Mouse (Mus musculus): ENCODE data around the gene Cnn3.

The Cnn3 gene

GRCm38 (mm10) chr3:121500225-121500624 is 73.9 kb downstream of the Cnn3 start:
- peak; percentile 56 for DNase-seq

- DNase-seq: no peak
These were observed 74.4 kb downstream of the Cnn3 start for GRCm38 (mm10) chr3:121500734-121501133.

GRCm38 (mm10) chr3:121504927-121505487 is 78.7 kb downstream of the Cnn3 start:
- no peak for DNase-seq

GRCm38 (mm10) chr3:121506175-121506574 is 79.9 kb downstream of the Cnn3 start:
- DNase-seq: no peak

GRCm38 (mm10) chr3:121506756-121507155 is 80.5 kb downstream of the Cnn3 start:
- DNase-seq: no peak

GRCm38 (mm10) chr3:121507678-121508077 is 81.4 kb downstream of the Cnn3 start:
- no peak for DNase-seq

All from kidney, adult 11 months (tissue).